Mouse (Mus musculus) liver, embryonic 14.5 days (tissue): ENCODE results near the gene Vezt.

Source experiments
- CTCF ChIP-seq: IDR thresholded peaks from 2 replicates; pipeline ENCODE4 v1.5.1; 2016; ENCODE audit warnings: antibody characterized with exemption, low read depth, control low read depth
- EP300 ChIP-seq: IDR thresholded peaks from 2 replicates; pipeline ENCODE4 v1.6.1; 2016; ENCODE audit warnings: antibody characterized with exemption, low read depth

DNA sequence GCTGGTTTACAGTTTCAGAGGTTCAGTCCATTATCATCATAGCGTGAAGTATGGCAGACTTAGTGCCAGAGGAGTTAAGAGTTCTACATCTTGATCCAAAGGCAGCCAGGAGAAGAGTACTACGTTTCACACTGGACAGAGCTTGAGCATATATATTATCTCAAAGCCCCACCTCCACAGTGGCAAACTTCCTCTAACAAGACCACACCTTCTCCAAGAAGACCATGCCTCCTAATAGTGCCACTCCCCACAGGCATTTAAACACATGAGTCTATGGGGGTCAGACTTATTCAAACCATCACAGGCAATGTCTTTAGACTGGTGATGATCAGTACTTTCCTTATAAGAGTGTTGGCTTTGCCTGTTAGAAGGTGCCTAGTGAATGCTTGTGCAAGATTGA, 117.5 kb downstream of the Vezt start:
- TF ChIP-seq CTCF (no peak), EP300 (no peak)
